Mouse (Mus musculus): ENCODE results near the gene Rassf5.

DNA sequence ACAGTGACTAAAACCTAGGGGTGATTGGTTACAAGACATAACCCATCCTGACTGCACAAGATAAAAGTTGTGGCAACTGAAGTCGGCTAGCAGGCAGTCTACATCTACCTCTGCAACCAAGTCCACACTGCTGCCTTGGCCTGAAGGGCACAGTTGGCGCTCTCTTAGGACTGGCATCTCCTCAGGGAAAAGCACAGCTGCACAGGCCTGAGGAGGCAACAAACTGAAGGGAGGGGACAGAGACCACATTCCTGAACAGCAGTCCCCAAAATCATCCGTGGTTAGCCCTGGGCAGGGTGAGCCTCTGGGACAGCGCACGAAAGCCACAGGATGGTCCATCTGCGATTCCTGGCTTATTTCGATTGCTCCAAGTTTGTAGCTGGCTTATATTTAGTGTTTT is 49.4 kb downstream of the Rassf5 start:
- TF ChIP-seq CTCF (IDR thresholded peaks at IDR 0.05; ENCODE audit: borderline replicate concordance, insufficient read depth, low read depth, low read length) = no peak
- TF ChIP-seq POLR2A (IDR thresholded peaks at IDR 0.05; ENCODE audit: borderline replicate concordance, insufficient read depth, low read length) = no peak

Measured in cerebellum, adult 2 months (tissue).